Mouse (Mus musculus) T-helper 17 cell (primary cell): ENCODE measurements at regions not wholly inside any gene's neighbourhood (a gene's known extent, or its start where the extent isn't known, plus 50 kb on each side); places are given as distances from the start of the nearest gene placed in this dataset.

ENCODE experiments used
- in situ Hi-C, 2 experiments: fragments of 300-600 bp; cut with MboI, MseI; formaldehyde crosslinking; loops; 1 replicate in 1 of 2; 2 replicates in 1 of 2; pipeline ENCODE4 v1.15.1; 2025; ENCODE audit warnings: high pct_unique_total_duplicates in 2 of 2

DNA sequence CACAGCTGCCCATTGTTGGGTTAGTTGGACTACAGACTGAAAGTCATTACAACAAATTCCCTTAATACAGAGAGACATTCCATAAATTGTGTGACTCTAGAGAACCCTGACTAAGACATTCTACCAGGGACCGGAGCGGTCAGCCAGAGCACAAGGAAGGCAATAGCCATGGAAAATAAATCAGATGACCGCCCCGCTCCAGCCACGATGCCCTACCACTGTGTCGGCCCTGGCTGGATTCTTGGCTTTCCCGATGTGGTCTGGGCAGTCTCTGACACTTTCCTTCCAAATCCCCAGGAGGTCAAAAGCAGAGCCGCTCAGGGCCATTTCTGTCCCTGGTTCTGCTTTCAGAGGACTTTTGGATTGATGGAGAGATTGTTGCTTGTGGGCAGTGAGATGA lies 57.8 kb downstream of the Lsm3 start:
- in situ Hi-C loops, result loop anchor here (5.0 to 10.0 kb wide), 2 partner anchors 169 to 1141 kb away; no protein-coding TSS in a partner anchor

- in situ Hi-C loops, result loop anchor here (5.0 to 10.0 kb wide), 2 partner anchors 168 to 1140 kb away; no protein-coding TSS in a partner anchor
These were observed 58.7 kb downstream of the Lsm3 start for GRCm38 (mm10) chr6:91574414-91574813.

GRCm38 (mm10) chr6:91575662-91576364 lies 60.1 kb downstream of the Lsm3 start:
- in situ Hi-C loops, result loop anchor here in 1 of 2 experiments (10.0 kb wide), 1 partner anchor 1139 kb away; no protein-coding TSS in a partner anchor

DNA sequence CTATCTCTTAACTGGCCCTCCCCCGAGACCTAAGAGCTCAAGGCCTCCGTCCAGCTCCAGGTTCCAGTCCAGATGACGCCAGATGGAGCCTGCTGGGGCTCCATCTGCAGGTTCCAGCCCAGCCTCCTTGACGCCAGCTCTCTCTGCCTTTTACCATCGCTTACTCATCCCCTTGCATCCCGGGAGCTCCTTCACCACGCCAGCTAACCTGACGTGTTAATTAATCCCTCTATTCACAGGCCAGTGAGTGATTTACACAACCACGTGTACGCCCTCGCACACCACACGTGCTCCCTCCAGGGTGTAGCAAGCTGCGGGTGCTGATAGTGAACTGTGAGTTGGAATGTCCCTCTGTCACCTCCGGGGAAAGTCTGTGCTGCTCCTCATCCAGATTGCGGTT lies 61.2 kb downstream of the Lsm3 start:
- in situ Hi-C loops, result loop anchor here in 1 of 2 experiments (10.0 kb wide), 1 partner anchor 1138 kb away; no protein-coding TSS in a partner anchor

GRCm38 (mm10) chr6:91579666-91580065 lies 63.9 kb downstream of the Lsm3 start:
- in situ Hi-C loops, result loop anchor here in 1 of 2 experiments (5.0 to 10.0 kb wide), 3 partner anchors 93 to 1135 kb away; no protein-coding TSS in a partner anchor

GRCm38 (mm10) chr6:91580607-91581006 lies 64.9 kb downstream of the Lsm3 start:
- in situ Hi-C loops, result loop anchor here in 1 of 2 experiments (5.0 kb wide), 2 partner anchors 92 to 167 kb away; no protein-coding TSS in a partner anchor

DNA sequence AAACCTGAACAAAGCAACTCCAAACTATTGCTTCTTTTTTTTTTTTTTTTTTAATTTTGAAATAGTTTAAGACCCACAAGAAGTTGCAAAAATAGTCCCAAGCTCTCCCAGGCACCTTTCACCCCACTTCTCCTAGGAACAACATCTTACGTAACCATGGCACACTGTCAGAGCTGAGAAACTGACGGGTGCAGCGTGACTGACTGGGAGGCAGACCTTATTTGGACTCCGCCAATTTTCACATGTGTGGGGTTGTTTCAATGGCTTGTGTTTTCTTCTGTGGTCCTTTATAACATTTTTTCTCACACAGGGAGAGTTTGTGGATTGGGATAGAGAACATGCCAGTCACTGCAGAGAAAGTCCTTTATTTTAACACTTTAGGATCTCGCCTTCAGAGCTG lies 66.6 kb downstream of the Lsm3 start:
- in situ Hi-C loops, result loop anchor here in 1 of 2 experiments (5.0 kb wide), 2 partner anchors 90 to 165 kb away; no protein-coding TSS in a partner anchor

DNA sequence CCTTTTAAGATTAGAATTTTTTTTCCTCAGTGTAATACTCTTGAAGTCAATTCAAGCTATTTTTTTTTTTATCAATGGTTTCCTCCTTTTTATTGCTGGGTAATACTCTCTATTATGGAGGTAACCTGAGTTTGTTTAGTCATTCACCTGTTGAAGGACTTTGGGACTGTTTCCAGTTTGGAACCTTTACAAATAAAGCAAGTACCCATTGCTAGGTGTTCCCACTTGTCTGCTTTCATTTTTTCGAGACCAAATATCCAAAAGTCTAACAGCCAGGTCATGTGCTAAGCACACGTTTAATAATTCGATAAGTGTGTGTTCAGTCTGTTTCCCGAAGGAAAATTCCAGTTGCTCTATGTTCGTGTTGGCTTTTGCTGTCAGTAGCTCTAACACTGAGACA lies 67.6 kb downstream of the Lsm3 start:
- in situ Hi-C loops, result loop anchor here in 1 of 2 experiments (5.0 kb wide), 2 partner anchors 89 to 164 kb away; no protein-coding TSS in a partner anchor

- in situ Hi-C loops, result no loop called here
These were observed 69.8 kb downstream of the Lsm3 start for GRCm38 (mm10) chr6:91585543-91585942.

DNA sequence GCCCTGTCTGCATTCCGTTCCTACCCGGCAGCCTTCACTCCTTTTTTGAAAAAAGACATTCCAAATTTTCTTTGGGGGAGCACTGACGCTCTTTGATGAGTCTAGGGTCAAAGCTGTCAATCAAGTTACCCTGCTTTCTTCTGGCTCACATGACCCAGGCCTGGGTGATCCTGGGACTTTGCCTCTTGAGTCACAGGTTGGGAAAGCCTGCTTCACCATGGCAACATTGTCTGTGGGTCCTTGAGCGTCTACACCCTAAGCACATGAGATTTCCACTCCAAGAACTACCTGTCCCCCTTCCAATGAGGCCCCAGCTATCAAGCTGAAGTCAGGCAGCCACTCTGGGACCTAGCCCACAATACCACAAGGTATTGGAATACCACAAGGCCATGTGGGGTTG lies 73.5 kb downstream of the Lsm3 start:
- in situ Hi-C loops, result no loop called here

GRCm38 (mm10) chr6:91590395-91590794 lies 74.7 kb downstream of the Lsm3 start:
- in situ Hi-C loops, result no loop called here

- in situ Hi-C loops, result no loop called here
These were observed 75.3 kb downstream of the Lsm3 start for GRCm38 (mm10) chr6:91590806-91591571.

DNA sequence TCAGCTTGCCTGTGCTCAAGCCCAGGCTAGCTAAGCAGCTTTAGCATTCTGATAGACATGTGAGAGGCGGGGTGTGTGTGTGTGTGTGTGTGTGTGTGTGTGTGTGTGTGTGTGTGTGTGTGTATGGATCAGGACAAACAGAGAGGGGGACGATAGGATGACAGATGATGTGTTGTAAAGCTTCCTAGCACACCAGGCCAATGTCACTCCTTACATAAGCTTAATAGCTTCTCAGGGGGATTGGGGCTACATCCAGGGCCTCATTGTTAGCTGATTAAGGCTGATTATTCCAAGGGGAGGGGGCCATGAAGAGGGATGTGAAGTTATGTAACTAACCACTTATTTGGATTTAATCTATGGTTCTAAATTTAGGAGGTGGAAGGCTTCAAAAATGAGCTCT lies 76.9 kb downstream of the Lsm3 start:
- in situ Hi-C loops, result no loop called here

DNA sequence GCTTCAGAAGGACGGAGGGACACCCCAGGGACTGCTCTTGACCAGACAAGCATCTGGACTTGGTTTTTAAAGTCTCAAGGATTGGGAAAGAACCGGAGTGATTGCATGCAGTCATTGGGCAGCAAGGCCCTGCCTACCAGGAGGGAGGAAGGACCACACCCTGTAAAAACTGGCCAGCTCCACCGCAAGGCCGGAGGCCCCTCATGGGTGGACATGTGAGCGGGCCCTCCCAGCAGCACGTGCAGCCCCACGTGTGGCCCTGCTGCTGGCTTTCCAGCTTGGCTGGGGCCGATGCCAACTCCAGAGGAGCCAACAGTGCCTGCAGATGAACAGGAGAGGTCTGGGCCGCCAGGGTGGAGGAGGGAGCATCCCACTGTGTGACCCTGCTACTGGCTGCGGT lies 83.2 kb downstream of the Lsm3 start:
- in situ Hi-C loops, result no loop called here

GRCm38 (mm10) chr6:91600116-91600515 lies 83.7 kb upstream of the Slc6a6 start:
- in situ Hi-C loops, result no loop called here

DNA sequence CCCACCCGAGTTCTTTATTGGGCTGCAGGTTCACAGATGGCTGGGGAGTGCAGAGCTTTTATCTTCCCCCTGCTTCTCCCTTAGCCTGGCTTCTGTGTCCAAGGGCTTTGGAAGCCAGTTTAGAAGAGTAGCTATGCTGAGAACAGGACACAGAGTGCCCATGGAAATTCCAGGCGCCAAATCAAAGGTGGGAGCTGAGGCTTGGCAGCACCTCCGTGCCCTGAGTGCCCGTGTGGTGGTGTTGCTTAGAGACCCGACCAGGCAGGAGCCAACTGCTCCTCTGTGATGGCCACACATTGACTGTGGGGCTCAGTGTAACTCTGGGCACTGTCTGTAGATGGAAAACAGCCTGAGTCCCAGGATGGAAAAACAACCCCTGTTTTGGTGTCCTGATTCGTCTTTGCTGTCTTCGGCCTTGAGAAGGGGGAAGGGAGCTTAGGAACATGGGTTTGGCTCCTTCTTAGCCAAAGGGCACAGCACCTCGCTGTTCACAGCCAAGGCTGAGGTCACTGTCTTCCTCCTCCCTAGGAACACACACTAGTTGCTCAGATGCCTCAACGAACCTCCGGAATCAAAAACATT lies 77.1 kb upstream of the Slc6a6 start:
- in situ Hi-C loops, result no loop called here

DNA sequence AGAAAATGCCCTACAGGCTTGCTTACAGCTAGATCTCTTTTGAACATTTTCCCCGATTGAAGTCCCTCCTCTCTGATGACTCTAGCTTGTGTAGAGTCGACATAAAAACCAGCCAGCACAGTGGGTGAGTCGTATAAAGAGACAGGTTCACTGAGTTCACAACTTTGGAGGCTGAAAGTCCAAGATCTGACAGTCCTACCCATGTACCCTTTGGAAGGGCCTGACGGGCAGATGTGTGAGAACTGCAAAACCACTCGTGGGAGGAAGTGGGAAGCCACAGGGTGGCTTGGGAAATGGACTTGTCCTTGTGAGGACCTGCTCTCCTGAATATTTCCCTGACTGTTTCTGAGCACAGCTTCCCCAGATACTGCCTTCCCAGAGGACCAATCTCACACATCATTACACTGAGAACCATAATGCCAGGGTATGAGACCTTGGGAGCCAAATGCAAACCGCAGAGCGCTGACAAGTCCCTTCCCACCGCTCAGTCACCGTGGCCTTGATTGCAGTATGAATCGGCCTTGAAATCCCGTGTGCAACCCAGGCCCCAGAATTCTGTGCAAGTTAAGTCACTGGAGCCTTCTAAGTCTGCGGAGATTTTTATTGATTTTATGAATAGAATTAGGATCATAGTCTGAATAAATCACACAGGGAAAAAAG lies 76.1 kb upstream of the Slc6a6 start:
- in situ Hi-C loops, result no loop called here

DNA sequence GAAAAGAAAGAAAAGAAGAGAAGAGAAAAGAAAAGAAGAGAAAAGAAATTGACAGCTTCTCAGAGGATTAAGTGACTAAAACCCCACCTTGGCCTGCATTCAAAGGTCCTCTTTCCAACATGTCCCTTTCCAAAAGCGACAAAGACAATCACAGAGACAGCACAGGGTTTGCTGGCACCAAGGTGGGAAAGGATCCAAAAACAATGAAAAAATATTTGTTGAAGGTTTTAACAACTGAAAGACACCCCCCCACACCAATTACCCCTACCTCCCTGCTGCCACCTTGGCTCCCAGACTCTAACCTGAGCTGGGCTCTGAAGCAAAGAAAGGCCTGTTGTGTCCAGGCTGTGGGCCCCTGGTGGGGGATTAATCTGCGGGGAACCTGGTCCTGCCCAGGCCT lies 74.2 kb upstream of the Slc6a6 start:
- in situ Hi-C loops, result no loop called here

DNA sequence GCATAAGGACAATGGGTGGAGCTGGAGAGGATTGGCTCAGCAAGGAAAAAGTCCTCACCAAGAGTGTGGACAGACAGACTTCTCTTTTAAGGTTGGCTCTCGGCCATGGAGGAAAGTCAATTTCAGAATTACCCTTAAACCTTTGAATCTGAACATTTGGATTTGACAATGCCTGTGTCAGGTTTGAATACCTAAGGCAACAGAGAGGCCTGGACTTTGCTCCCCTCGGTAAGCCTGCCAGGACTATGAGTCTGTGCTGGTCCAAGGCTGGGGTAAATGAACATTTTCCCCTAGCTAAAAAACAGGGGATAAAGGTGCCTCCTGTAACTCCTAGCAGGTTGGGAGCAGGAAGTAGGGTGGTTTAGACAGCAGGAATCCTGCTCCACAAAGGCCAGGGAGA lies 68.8 kb upstream of the Slc6a6 start:
- in situ Hi-C loops, result no loop called here

- in situ Hi-C loops, result no loop called here
These were observed 67.3 kb upstream of the Slc6a6 start for GRCm38 (mm10) chr6:91616541-91616940.

DNA sequence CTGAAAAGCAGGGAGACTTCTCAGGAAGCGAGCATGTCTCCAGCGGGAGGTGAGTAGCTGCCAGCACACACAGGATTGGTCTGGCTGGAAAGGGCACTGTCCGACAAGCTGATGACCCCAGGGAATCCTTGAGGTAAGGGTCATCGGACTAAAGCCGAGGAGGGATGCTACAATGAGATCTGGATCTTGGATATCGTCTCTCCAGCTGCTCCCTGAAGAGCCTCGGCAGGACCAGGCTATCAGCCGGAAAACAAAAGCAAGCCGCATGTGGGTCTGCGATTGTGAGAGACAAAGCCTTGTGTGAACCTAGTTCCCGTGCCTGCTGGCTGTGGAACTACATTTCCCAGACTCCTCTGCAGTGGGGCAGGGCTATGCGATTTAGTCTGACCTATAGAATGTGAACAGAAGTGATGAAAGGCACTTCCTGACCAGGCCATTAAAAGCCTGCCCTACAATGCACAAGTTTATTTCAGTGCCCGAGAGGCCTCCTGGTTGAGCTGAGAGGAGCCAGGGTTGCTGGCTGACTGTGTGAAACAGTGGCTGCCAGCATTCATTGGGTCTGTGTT lies 66.7 kb upstream of the Slc6a6 start:
- in situ Hi-C loops, result no loop called here
